Mouse (Mus musculus): ENCODE measurements at regions not wholly inside any gene's neighbourhood (a gene's known extent, or its start where the extent isn't known, plus 50 kb on each side); places are given as distances from the start of the nearest gene placed in this dataset.
A peak's percentile ranks its signal among the peaks of the same experiment; 100 is the strongest.

DNA sequence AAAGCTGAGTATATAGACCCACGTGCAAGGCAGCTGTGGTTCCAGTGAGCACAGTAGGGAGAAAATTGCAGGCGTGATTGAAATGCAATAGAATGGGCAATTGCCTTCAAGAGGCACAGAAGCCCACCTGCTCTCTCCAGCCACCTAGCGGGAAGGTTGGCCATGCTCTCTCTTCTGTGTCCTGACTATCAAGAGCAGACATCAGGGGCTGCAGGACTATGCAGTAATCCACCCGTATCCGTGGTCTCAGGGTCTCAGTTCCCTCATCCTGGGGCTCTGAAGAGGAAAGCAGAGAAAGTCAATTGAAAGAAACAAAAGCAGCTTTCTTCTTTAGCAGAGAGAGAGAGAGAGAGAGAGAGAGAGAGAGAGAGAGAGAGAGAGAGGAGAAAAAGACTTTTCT, 112.0 kb upstream of the Arglu1 start:
- intact Hi-C loops (cut with DNase I), result no loop called here
- no peak for DNase-seq

- intact Hi-C loops (cut with DNase I), result no loop called here
- DNase-seq, result no peak
These were observed 111.3 kb upstream of the Arglu1 start for GRCm38 (mm10) chr8:8801578-8801977.

DNA sequence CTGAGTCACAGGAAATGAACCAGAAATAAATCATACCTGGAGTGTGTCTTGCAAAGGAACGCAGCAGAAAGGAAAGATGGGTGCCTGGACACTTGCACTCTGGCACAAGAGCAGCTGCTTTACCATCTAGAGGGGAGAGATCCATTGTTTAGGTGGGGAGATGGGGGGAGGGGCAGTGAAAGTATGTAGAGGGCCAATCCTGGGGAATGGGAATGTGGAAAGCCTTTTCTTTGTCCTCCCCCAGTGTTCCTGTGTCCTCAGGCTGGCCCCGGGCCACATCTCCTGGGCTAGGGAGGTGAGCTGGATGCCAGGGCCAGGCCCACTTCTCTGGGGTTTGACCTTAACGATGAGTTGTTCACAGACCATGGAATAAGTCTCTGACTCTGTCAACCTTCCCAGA, 107.2 kb upstream of the Arglu1 start:
- intact Hi-C loops (cut with DNase I), result no loop called here
- DNase-seq, result no peak

- no peak for DNase-seq
- intact Hi-C loops (cut with DNase I), result no loop called here
These were observed 106.6 kb upstream of the Arglu1 start for GRCm38 (mm10) chr8:8796951-8797350.

DNA sequence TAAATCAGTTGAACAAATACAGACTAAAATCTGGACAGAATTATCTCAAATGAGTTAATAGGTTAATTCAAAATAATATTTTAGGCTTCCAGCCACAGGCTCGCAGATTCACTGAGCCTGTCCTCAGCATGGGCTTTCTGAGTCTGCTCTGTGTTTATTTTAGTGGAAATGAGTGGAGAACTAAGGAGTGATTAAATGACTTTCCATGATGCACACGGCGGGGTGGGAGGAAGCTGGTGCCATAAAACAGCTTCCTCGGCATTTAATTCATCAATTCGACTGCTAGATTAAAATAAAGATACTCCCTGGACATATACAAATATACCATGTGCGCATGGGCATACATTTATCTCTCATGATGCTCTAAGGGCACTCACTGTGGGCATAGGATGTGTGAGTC, 104.4 kb upstream of the Arglu1 start:
- no peak for DNase-seq
- intact Hi-C loops (cut with DNase I), result no loop called here

DNA sequence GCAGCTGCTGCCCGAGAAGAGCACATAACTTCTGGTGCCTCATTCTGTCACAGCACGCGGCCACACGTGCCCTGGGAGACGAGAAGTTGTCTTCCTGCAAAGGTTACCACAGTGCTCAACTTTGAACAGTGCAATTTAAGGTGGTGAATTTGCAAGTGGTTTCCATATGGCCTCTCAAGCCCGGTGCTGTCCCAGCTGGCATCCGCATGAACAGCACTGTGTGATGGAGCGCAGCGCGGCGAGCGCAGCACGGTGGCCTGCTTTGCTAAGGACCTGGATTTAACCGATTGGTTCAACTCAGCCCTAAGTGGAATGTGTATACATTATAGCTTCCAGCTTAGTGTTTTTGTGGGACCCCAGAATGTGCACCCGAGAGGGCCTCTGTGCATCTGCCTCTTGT, 89.6 kb upstream of the Arglu1 start:
- DNase-seq, result no peak
- intact Hi-C loops (cut with DNase I), result no loop called here

GRCm38 (mm10) chr8:8774496-8775015, 84.2 kb upstream of the Arglu1 start:
- no peak for DNase-seq
- intact Hi-C loops (cut with DNase I), result loop anchor here (5.0 kb wide), 1 partner anchor 112 kb away; the partner anchor contains the start of gene Efnb2

DNA sequence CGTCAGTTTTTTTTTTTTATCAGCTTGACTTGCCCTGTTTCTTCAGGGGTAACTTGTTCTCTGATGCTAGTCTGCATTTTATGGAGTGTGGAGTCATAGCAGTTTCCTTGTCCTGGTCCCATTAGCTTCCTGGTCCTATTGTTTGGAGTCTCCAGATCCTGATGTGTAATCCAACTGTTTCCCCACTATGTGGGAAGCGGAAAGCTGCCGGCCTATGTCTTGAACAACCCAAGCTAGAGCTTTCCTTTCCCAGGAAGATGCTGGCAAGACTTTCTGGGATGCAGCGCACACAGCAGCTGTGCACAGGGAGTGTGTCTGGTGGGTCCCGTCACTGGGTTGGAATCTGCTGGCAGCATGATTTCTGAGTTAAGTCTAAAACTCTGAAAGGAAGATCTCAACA, 82.1 kb upstream of the Arglu1 start:
- intact Hi-C loops (cut with DNase I), result loop anchor here (1.0 to 5.0 kb wide), 3 partner anchors 46 to 220 kb away; partner anchors contain the start of gene Efnb2
- peak; percentile 31 to 39 for DNase-seq

GRCm38 (mm10) chr8:8770397-8770796, 80.1 kb upstream of the Arglu1 start:
- no peak for DNase-seq
- intact Hi-C loops (cut with DNase I), result loop anchor here (2.0 to 5.0 kb wide), 2 partner anchors 34 to 108 kb away; partner anchors contain the start of gene Efnb2

GRCm38 (mm10) chr8:8762354-8762753, 72.0 kb upstream of the Arglu1 start:
- intact Hi-C loops (cut with DNase I), result no loop called here

DNA sequence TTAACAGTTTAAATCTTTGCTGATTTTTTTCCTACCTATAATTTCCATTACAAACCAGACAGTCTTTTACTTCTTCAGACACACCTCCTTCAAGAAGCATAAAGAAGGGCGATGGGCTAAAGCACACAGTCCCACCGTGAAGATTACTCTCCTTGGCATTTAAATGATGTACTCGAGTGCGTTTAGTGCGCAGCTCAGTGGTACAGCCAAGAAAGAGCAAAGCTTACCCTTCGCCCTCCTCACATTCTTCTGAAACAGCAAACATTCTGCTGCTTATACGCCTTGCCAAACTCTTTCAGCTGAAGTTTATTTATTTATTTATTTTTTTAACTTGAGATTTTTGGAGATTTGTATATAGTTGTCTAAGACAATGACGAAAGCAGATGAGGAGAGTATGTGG, 68.0 kb upstream of the Arglu1 start:
- intact Hi-C loops (cut with DNase I), result no loop called here
- DNase-seq, result no peak

More at GRCm38 (mm10) chr8:8762354-8762753, 72.0 kb upstream of the Arglu1 start:
- DNase-seq, result no peak

DNA sequence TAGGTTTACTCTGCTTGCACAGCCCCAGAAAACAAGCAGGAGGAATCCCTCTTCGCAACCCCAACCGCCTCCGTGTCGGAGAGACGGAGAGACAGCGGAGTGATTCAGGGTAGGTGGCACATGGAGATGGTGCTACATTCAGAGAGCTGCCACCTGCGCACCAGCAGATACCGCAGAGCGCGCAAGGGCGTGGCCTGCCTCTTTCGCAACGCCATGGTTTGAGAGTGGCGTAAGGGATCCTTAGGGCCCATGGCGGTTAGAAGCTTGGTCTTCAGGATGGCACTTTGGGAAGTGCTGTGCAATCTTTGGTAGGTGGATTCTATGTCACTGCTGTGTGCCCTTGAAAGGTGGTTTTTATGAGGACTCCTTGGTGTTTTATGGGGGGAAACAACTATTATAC, 60.9 kb upstream of the Arglu1 start:
- DNase-seq, result no peak
- intact Hi-C loops (cut with DNase I), result no loop called here

DNA sequence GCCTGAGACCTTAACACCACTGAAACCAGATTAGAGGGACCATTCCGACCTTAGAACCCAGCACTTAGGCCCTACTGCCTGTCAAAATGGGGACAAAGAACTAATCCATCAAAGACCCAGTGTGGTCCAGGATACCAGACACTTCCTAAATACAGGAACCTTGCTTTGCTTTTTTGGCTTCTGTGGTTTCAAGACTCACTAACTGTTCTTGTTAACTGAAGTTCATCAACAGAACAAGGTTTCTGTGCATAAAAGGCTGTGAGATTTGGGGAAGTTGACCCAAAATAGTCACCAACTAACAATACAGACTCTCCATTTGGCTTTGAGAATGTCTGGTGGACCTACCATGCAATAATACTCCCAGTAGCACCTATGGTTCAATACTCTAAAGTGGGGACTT, 56.4 kb upstream of the Arglu1 start:
- intact Hi-C loops (cut with DNase I), result no loop called here
- DNase-seq, result no peak

GRCm38 (mm10) chr8:8745615-8746285, 55.4 kb upstream of the Arglu1 start:
- DNase-seq, result no peak
- intact Hi-C loops (cut with DNase I), result no loop called here
